Mouse (Mus musculus): ENCODE results near the gene Csn3.

Gene Csn3

DNA sequence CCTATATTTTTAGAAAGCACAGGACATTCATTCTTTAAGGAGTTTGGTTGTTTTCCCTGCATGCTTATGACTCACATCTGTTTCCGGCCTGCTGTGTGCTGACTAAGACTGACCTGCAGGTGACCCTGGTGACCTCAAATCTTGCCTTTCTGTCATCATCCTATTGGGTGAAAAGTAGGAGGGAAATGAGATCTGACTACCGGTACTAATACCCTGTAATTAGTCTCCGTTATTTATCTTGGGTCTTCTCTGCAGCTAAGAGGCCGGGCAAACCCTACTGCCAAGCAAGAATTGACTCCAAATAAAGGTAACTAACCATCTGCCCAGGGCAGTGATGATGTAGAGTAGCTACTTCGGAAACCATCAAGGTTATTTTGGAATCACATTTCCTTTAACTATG lies at the start of gene Csn3:
Csn3 (plus strand) TSS at position 208 of the 400 bp plus-strand sequence.
- no peak for DNase-seq (ENCODE audit: low read depth)

- no peak for DNase-seq (ENCODE audit: low read depth)
These were observed 40.6 kb upstream of the Csn3 start, which contains the start of gene Odam for GRCm38 (mm10) chr5:87884729-87885128. TSS of gene Odam (plus strand) at chr5:87885029.

DNA sequence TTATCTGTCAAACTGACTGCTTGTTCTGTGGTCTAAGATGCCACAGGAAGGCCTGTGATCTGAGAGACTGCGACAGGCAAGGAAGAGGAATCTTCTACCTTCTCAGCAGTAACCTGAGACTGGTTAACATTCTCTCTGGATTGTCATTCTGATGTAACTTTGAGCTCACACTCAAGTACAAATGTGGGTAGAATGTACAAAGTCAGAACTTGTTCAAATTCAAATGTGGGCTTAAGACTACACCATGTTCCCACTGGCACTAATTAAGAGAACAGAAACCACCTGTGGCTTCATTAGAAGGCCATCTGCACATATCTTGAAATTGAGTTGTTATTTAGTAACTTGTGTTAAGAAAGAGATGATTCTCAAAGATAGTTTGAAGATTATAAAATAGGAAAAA lies 6.2 kb downstream of the Csn3 start:
- DNase-seq (ENCODE audit: low read depth) = no peak

GRCm38 (mm10) chr5:87940752-87941151 lies 15.4 kb downstream of the Csn3 start:
- DNase-seq (ENCODE audit: low read depth) = no peak

DNA sequence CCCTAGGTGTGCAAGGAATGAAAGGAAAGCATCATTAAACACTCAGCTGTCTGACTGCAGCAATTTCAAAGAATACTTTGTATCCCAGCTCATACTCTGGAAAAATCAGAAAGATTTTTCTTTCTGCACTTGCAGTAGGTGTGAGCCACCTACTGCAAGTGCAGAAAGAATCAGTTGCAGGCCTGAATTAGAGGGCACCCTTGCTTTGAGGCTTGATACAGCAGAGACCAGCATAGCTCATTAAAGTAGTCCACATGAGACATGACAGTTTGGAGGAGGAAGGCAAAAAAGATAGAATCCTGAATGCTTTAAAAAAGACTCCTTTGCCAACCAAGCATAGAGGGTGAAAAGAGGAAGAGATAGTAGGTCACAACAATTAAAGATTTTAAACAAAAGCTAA lies 17.1 kb downstream of the Csn3 start:
- DNase-seq (ENCODE audit: low read depth) = no peak

GRCm38 (mm10) chr5:87951836-87952235 lies 26.5 kb downstream of the Csn3 start:
- DNase-seq (ENCODE audit: low read depth) = no peak

GRCm38 (mm10) chr5:87969201-87969600 lies 43.8 kb downstream of the Csn3 start, which contains the start of the genes 2310003L06Rik and Gm28434:
TSS of gene 2310003L06Rik (plus strand) at chr5:87969459.
TSS of gene Gm28434 (plus strand) at chr5:87969517.
- no peak for DNase-seq (ENCODE audit: low read depth)

DNA sequence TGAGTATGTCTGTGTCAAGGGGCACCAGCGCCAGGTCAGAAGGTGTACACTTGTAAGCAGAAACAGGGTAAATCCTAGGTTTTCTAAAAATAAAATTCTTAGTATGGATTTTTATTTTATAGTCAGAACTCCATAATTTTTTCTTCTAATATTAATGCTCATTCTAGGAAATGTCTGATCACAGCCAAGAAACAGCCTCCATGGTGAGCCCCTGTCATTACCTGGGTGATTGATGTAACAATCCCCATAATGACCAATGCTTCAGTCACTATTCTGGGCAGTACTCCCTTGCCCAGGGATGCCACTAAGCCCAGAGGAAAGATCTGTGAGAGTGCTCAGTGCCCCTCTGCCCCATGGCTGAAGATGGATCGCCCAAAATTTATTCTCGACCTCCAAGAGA lies 53.8 kb downstream of the Csn3 start, which contains the start of gene Cabs1:
Cabs1 (plus strand) TSS at position 301 of the 400 bp plus-strand sequence.
- no peak for DNase-seq (ENCODE audit: low read depth)

All from naive thymus-derived CD4-positive, alpha-beta T cell, adult 2 months (primary cell).